Mouse (Mus musculus): ENCODE data around the gene Fkbp8.

The Fkbp8 gene

GRCm38 (mm10) chr8:70527111-70527511 lies 413 bp upstream of the Fkbp8 start:
- no peak for DNase-seq (ENCODE audit: inconsistent age in 2 of 2, low spot score in 1 of 2)

DNA sequence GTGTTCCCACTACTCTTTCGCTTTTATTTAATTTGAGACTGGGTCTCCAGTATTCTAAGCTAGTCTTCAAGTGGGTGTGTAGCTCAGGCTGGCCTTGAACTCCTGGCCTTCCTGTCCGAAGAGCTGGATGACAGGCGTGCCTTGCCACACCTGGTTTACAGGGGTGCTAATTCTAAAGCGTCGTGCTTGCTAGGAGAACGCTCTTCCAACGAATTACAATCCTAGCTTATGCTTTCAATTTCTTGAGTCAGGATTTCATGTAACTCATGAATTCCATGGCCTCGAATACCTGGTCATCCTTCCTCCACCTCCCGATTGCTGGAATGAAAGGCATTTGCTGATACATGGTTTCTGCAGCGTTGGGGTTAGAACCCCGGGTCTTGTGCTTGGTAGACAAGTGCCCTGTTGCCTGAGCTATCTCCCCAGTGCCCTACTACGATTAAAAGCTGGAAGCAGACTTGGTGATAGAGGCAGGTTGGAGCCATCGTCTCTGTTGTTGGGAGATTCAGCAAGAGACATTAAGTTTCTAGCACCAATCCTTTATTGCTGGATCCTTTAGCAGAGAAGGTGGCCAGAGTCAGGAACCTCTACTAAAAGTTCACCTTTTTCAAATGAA lies 766 bp downstream of the Fkbp8 start:
- DNase-seq (ENCODE audit: inconsistent age in 2 of 2, low spot score in 1 of 2), result peak in 1 of 2 experiments; percentile 65

DNA sequence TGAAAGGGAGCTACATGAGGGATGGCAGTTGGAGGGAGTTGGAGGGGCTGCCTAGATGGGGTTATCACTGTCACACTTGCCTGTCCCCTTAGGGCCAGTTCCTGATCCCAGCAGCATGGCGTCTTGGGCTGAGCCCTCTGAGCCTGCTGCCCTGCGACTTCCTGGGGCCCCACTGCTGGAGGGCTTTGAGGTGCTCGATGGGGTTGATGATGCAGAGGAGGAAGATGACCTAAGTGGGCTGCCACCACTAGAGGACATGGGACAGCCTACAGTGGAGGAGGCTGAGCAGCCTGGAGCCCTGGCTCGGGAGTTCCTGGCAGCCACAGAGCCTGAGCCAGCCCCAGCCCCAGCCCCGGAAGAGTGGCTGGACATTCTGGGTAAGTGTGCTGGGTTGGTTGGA lies 1.8 kb downstream of the Fkbp8 start:
- no peak for DNase-seq (ENCODE audit: inconsistent age in 2 of 2, low spot score in 1 of 2)

DNA sequence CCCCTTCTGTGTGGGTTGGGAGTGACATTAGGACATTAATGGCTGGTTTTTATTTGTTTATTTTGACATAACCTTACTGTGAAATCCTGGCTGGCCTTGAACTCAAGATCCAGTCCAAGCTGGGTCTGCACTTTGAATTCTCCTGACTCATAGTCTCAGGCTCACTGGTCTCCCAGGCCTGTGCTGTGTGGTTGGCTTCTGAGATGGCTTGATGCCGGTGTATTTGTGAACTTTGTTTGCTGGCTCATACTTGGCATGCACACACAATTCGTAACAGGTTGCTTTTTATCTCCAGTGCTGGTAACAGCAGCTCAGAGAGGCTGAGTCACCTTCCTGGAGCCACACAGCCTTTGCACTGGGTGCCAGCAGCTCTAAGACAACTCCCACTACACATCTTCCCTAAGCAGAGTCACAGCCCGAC lies 2.2 kb downstream of the Fkbp8 start:
- DNase-seq (ENCODE audit: inconsistent age in 2 of 2, low spot score in 1 of 2), result peak; percentile 84 to 85

- DNase-seq (ENCODE audit: inconsistent age in 2 of 2, low spot score in 1 of 2), result no peak
These were observed 2.8 kb downstream of the Fkbp8 start for GRCm38 (mm10) chr8:70530314-70530713.

DNA sequence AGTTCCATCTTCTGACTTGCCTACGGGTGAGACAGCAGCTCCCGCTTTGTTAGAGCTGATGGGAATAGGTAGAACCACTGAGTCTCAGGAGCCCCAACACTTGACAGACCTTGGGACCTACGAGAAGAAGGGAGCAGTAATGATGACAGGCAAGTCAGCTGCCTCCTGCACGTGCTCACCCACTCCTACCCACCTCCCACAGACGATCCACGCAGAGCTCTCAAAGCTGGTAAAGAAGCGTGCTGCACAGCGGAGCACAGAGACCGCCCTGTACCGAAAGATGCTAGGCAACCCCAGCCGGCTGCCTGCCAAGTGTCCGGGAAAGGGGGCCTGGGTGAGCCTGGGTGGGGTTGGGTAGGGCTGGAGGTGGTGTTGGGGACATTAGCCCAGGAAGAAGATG lies 6.8 kb downstream of the Fkbp8 start:
- no peak for DNase-seq (ENCODE audit: inconsistent age in 2 of 2, low spot score in 1 of 2)

- DNase-seq (ENCODE audit: inconsistent age in 2 of 2, low spot score in 1 of 2), result peak in 1 of 2 experiments; percentile 36
These were observed 7.7 kb downstream of the Fkbp8 start for GRCm38 (mm10) chr8:70535221-70535620.

DNA sequence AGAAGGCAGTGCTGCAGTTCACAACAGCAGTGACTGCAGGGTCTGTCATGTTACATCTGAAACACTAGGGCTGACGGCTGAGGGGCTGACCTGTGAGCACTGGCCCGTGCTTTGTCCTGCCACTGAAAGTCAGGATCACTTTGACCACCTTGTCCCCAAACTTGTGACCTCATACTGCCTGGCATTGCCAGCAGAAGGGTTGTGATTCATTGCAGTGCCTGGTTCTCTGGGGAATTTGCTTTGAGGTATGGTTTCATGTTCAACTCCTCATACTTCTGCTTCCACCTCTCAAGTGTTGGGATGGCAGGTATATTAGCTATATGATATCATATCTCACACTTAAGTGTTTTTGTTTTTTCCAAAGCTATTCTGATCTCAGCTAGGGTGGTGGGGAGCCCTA lies 8.2 kb downstream of the Fkbp8 start:
- peak in 1 of 2 experiments; percentile 42 for DNase-seq (ENCODE audit: inconsistent age in 2 of 2, low spot score in 1 of 2)

DNA sequence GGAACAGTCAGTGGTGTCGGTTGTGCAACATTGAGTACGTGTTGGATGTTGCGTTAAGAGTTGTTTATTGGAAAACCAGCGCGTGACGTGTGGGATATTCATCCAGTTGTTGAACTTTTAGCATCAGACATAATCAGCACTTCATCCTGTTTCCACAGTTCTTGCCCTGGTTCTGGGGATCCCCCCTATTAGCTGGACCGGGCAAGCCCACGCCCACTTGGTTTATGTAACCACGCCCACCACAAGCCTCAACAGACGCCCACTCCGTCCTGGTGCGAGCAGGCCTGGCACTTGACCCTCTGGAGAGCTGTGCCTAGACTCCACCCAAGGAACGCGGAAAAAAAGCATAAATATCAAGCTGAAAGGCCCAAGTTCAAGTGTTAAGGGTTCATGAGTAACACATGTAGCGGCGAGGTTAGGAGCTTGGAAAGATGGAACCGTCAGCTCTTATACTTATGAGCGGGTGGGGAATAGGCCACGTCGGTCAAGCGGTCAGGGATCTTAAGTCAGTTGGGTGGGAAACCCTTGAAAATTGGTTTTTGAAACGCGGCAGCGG lies 10.6 kb downstream of the Fkbp8 start:
- DNase-seq (ENCODE audit: inconsistent age in 2 of 2, low spot score in 1 of 2), result peak; percentile 85 to 93

DNA sequence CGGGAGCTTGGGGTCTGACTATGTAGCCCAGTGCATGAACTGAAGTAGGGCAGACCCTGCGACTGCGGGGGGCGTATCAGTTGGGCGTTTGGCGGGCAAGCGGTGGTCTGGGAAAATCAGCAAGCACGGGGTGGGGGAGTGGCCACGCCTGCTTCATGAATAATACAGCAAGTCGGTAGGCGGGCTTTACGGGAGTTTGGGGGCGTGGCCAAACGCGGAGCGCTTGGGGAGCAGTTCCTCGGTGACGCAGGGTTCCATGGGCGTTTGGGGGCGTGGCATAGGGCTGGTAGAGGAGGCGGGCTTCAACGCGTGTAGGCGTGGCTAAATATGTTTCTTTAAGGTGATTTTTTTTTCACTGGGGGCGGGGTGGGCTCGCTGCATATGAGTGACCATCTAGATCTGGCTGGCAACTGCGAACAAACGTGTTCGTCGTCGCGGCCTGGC lies 11.1 kb downstream of the Fkbp8 start:
- DNase-seq (ENCODE audit: inconsistent age in 2 of 2, low spot score in 1 of 2), result peak; percentile 99 to 100

GRCm38 (mm10) chr8:70539077-70539813 lies 11.7 kb downstream of the Fkbp8 start, which contains the start of gene Ell:
Ell (plus strand) TSS chr8:70539457.
- peak; percentile 100 for DNase-seq (ENCODE audit: inconsistent age in 2 of 2, low spot score in 1 of 2)

DNA sequence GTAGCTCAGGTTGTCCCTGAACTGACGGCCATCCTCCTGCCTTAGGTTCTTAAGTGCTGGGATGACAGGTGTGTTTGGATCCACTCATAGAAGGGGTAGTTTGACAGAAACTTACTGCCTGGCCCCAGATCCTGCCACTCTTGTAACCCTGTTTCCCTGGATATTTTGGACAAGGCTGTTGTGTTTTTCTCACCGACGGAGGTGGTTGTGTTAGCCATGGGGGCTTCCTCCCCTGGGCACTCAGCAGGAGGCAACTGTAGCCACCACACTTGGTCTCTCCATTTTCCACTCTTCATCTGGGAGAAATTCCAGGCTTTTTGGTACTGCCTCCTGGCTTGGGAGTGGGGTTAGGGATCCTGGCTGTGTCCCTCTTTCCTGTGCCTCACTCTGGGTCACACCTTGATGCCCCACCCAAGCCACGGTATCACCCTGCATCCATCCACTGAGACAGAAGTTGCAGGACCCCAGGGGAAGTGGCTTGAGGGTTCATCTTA lies 12.5 kb downstream of the Fkbp8 start:
- DNase-seq (ENCODE audit: inconsistent age in 2 of 2, low spot score in 1 of 2), result no peak

DNA sequence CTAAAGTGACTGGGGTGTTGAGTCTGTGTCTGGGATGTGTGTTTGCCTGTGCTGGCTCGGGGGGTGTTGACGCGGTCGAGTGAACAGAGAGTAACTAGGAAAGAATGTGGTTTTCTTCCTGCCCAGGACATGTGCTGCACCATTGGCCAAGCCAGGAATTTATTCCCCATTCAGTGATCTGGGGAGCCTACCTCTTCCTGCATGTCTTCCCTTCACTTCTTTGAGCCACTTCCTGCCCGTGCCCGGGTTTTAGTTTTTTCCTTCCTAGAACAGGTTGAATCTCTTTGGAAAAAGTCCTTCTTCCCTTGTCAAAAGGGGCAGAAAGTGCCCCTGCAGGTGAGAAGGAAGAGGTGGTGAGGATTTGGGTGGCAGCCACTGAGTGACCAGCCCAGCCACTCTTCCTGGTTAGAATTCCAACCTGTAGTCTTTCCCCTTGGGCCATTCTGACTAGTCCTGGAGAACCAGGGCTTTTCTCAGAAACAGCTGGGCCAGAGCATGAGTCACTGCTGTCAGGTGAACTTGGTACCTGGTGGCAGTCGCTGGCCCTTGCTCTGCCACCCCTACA lies 13.1 kb downstream of the Fkbp8 start:
- peak; percentile 55 to 77 for DNase-seq (ENCODE audit: inconsistent age in 2 of 2, low spot score in 1 of 2)

DNA sequence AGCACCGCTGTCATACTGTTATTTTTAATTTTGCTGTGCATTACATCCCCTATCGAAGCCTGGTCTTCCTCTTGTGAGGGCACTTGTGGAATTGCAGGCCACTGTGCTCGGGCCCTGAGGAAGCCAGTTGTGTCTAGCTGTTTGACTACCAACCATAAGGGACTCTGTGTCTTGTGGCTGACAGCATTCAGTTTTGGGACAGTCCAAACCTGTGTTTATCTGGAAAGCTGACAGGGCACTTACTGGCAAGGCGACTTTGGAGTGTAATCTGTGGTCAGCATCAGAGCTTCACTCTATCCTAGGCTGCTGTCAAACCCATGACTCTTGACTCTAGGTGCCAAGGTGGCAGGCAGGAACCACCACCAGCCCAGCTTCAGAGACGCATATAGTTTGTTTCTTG lies 13.6 kb downstream of the Fkbp8 start:
- peak in 1 of 2 experiments; percentile 21 for DNase-seq (ENCODE audit: inconsistent age in 2 of 2, low spot score in 1 of 2)

DNA sequence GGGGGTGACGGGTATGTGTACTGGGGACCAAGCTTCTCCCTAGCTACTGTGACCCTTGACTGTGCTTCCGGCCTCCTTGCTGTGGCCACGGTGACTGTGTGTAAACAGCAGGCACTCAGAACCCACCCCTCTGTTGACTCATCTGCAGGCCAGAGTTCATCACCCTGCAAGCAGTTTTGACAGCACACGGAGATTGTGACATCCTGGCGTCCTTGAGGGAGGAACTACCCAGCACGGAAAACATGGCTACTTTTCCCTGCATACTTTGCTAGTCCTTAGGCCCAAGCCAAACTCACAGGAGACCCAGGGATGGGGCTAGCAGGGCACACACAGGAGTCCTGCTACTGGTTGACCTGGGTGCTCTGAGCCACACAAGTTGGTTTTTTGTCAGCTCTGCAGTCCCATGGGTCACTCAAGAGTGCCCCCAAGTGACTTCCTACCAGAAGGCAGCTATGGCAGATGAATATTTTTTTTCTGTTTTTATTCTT lies 16.7 kb downstream of the Fkbp8 start:
- DNase-seq (ENCODE audit: inconsistent age in 2 of 2, low spot score in 1 of 2), result peak; percentile 87 to 95

GRCm38 (mm10) chr8:70546412-70546811 lies 18.9 kb downstream of the Fkbp8 start:
- peak; percentile 44 to 75 for DNase-seq (ENCODE audit: inconsistent age in 2 of 2, low spot score in 1 of 2)

DNA sequence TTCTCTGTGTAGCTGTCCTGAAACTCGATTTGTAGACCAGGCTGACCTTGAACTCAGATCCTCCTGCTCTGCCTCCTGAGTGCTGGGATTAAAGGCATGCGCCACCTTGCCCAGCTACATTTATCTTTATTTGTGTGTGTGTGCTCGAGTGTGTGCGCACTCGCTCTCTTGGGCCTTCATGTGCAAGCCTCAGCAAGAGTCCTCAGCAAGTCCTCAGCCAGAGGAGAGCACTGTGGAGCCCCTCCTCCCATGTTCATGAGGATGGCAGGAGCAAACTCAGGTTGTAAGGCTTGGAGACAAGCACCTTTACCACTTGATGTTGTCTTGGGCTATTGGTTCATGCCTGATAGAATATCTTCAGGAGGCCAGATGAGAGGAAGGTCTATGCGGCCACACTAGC lies 20.2 kb downstream of the Fkbp8 start:
- no peak for DNase-seq (ENCODE audit: inconsistent age in 2 of 2, low spot score in 1 of 2)

- DNase-seq (ENCODE audit: inconsistent age in 2 of 2, low spot score in 1 of 2), result no peak
These were observed 22.1 kb downstream of the Fkbp8 start for GRCm38 (mm10) chr8:70549412-70550184.

GRCm38 (mm10) chr8:70551558-70552161 lies 24.1 kb downstream of the Fkbp8 start:
- peak; percentile 18 to 63 for DNase-seq (ENCODE audit: inconsistent age in 2 of 2, low spot score in 1 of 2)

DNA sequence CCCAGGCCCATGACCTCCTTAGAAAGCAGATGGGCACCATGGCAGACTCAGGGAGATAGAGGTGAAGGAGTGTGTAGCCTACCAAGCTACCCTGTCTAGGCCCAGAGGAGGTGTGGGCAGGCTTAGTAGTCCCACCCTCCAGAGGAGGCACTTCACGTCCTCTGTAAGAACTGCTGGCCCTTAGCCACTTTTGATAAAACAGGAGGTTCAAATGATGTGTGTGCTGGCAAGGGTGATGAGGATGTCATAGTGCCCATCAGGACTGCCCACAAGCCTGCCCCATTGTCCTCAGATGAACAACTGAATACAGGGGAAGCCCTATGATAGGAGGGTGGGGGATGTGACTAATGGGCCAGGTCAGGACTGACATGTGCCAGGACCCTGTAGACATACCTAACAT lies 25.3 kb downstream of the Fkbp8 start:
- DNase-seq (ENCODE audit: inconsistent age in 2 of 2, low spot score in 1 of 2), result peak; percentile 36 to 48

All from adrenal gland, adult (tissue).